In genomic region chr4:95557333-95557956, GRCm38 (mm10) we compare ENCODE assay signal across 8 mouse cellular contexts. TPM values are rescaled to one million over a fixed set of nuclear protein-coding genes. Genes with fewer than 3 reads are reported as not detected.
DNase-seq lines count a peak whose midpoint lies in the region; ATAC-seq lines count a peak whose summit lies in the region.

Gene Fggy, plus strand, starts transcription at chr4:95557507.

- H3K4me3 ChIP-seq in embryonic facial prominence, embryonic 11.5 days (ENCODE audit: low read depth, low read length), result peak within 1 kb of the TSS; percentile 28
- H3K4me3 ChIP-seq in intestine, embryonic 16.5 days (ENCODE audit: low read length), result peak within 1 kb of the TSS; percentile 47

- H3K9ac ChIP-seq in embryonic facial prominence, embryonic 11.5 days (replicated peaks; ENCODE audit: low read length), result peak within 1 kb of the TSS; percentile 56
- H3K9ac ChIP-seq in intestine, embryonic 16.5 days (ENCODE audit: low read depth, low read length), result peak within 1 kb of the TSS; percentile 69

- no peaks in the 10 kb centered on the region for H3K4me1 ChIP-seq in embryonic facial prominence, embryonic 11.5 days (ENCODE audit: control insufficient read depth, insufficient read depth, low read length)
- H3K4me1 ChIP-seq in intestine, embryonic 16.5 days (ENCODE audit: control insufficient read depth, insufficient read depth, low read length), result peaks cover 15% of the 10 kb centered on the region

- WGBS in embryonic facial prominence, embryonic 11.5 days, result 28% methylated on average over 12 of the region's 12 CpGs
- WGBS in intestine, embryonic 16.5 days, result 23% methylated on average over 12 of the region's 12 CpGs

- DNase-seq in adrenal gland, postnatal 25 days, result peak; percentile 97
- DNase-seq in embryonic facial prominence, embryonic 11.5 days (ENCODE audit: low spot score), result peak; percentile 98
- DNase-seq in gonadal fat pad, adult 2 months (ENCODE audit: low read depth), result peak; percentile 83
- DNase-seq in left cerebral cortex, postnatal 25 days (ENCODE audit: low spot score in 2 of 2), result peak; percentile 96 to 99
- peak; percentile 95 for DNase-seq in mesoderm, embryonic 11.5 days (ENCODE audit: low read depth, low spot score)
- DNase-seq in right cerebral cortex, postnatal 25 days, result peak; percentile 98
- DNase-seq in urinary bladder, postnatal 36 days (ENCODE audit: low spot score in 2 of 2), result peak; percentile 97 to 98

- no peaks in the 10 kb centered on the region for H3K9me3 ChIP-seq in embryonic facial prominence, embryonic 11.5 days (replicated peaks; ENCODE audit: control insufficient read depth, low read length)
- no peaks in the 10 kb centered on the region for H3K9me3 ChIP-seq in intestine, embryonic 16.5 days (ENCODE audit: control insufficient read depth, low read length)

- intact Hi-C loops in left cerebral cortex, postnatal 25 days (cut with DNase I), result loop anchor here (1.0 kb wide), 1 partner anchor 504 kb away; no protein-coding TSS in a partner anchor

- no peak within 1 kb of the TSS for H3K27ac ChIP-seq in embryonic facial prominence, embryonic 11.5 days (replicated peaks; ENCODE audit: low read depth, low read length)
- peak within 1 kb of the TSS; percentile 88 for H3K27ac ChIP-seq in intestine, embryonic 16.5 days (ENCODE audit: low read length)

- no peaks in the 10 kb centered on the region for H3K27me3 ChIP-seq in embryonic facial prominence, embryonic 11.5 days (ENCODE audit: control insufficient read depth, insufficient read depth, low read length)
- no peaks in the 10 kb centered on the region for H3K27me3 ChIP-seq in intestine, embryonic 16.5 days (replicated peaks; ENCODE audit: control insufficient read depth, insufficient read depth, low read length)

- H3K36me3 ChIP-seq in embryonic facial prominence, embryonic 11.5 days (replicated peaks; ENCODE audit: control insufficient read depth, insufficient read depth, low read depth, low read length), result no peaks in the 10 kb centered on the region
- H3K36me3 ChIP-seq in intestine, embryonic 16.5 days (ENCODE audit: control insufficient read depth, insufficient read depth, low read length), result no peaks in the 10 kb centered on the region

- peak within 1 kb of the TSS; percentile 43 for H3K4me2 ChIP-seq in embryonic facial prominence, embryonic 11.5 days (ENCODE audit: low read depth, low read length)
- peak within 1 kb of the TSS; percentile 78 for H3K4me2 ChIP-seq in intestine, embryonic 16.5 days (ENCODE audit: low read depth, low read length)

- ATAC-seq in embryonic facial prominence, embryonic 11.5 days (replicated peaks; ENCODE audit: insufficient number of reproducible peaks, low FRiP score, low TSS enrichment, low read depth), result peak; percentile 100
- ATAC-seq in intestine, embryonic 16.5 days, result peak; percentile 100

RNA-seq across cellular contexts. Expression of gene Fggy, which starts in this region (rescaled TPM):
- 78.2 and 83.5 TPM in 2 replicates for total RNA-seq in adrenal gland, postnatal 25 days (2021)
- 9.2 and 10.8 TPM in 2 replicates for polyA plus RNA-seq in embryonic facial prominence, embryonic 11.5 days (2014; fragmentation: Nextera tagmentation; extraction: Ambion mirVana)
- polyA plus RNA-seq in gonadal fat pad, adult 2 months (2012; rRNA removed), result 46.9 and 49.6 TPM in 2 replicates
- 22.8 and 29.3 TPM in 2 replicates for polyA plus RNA-seq in intestine, embryonic 16.5 days (2015; fragmentation: Nextera tagmentation; extraction: Ambion mirVana)
- 10 to 100 TPM; 14.9 to 16.2 TPM for total RNA-seq in left cerebral cortex, postnatal 25 days (2021)
